7 mouse cellular contexts compared by ENCODE assay signal in the genomic region with DNA sequence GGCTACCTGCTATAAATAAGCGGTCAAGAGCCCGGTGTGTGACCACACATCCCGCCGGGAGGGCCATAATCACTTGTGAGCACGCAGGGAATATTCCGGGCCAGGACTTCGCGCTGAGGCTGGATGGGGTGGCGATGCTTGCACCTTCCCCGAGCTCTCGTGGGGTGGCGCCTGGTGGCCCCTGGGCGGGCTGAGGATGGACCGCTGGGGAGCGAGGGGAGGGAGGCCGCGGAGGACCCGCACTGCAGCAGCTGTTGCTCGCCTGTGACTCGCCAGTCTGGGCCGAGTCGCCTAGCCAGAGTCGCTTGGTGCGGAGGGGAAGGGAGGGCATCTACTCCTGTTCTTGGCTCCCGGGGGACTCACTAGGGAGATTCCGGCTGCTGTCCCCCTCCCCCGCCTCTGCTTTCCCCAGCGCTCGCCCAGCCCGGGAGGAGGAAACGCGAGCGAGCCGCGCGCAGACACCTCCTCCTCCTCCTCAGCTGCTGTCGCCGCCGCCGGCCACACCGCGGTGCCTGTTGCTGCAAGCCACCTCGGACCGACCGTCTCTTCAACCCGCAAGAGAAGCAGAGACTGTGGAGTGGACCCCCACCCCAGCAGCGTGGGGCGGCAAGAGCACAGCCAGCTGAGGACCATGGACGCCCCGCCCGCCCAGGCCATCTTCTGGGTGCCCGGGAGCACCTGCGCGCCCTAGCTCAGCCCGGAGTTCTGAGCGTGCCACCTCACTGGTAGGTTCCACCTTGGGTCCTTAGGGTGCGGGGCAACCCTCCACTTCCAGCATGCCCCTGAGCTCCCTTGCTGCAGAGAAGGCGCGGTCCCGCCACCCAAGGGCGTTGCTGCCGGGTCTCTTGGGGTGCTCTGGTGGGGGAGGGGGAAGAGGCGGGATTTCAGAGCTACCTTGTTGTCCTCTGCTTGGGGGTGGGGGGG. TPM values are rescaled to one million over a fixed set of nuclear protein-coding genes. Genes with fewer than 3 reads are reported as not detected.
DNase-seq lines count a peak whose midpoint lies in the region; ATAC-seq and TF ChIP-seq lines count a peak whose summit lies in the region.

No protein-coding gene starts in this region.

- H3K4me2 ChIP-seq in embryonic facial prominence, embryonic 11.5 days (ENCODE audit: low read depth, low read length), result peak overlapping the region; percentile 94
- peak overlapping the region; percentile 99 for H3K4me2 ChIP-seq in kidney, embryonic 14.5 days (replicated peaks; ENCODE audit: low read depth, low read length)
- H3K4me2 ChIP-seq in midbrain, postnatal 0 days (ENCODE audit: low read depth, low read length, poor library complexity, severe bottlenecking), result peak overlapping the region; percentile 100

- no peaks in the 10 kb centered on the region; the same call in 1 of the 2 replicates for H3K4me1 ChIP-seq in embryonic facial prominence, embryonic 11.5 days (ENCODE audit: control insufficient read depth, insufficient read depth, low read length)
- H3K4me1 ChIP-seq in heart, embryonic 10.5 days, result peaks cover 63% of the 10 kb centered on the region
- peaks cover 9% of the 10 kb centered on the region for H3K4me1 ChIP-seq in kidney, embryonic 14.5 days (ENCODE audit: control insufficient read depth, insufficient read depth, low read length)
- H3K4me1 ChIP-seq in midbrain, postnatal 0 days (ENCODE audit: insufficient read depth, low read length), result no peaks in the 10 kb centered on the region

- H3K36me3 ChIP-seq in embryonic facial prominence, embryonic 11.5 days (replicated peaks; ENCODE audit: control insufficient read depth, insufficient read depth, low read depth, low read length), result no peaks in the 10 kb centered on the region
- H3K36me3 ChIP-seq in heart, embryonic 10.5 days, result no peaks in the 10 kb centered on the region
- H3K36me3 ChIP-seq in kidney, embryonic 14.5 days (ENCODE audit: control insufficient read depth, insufficient read depth, low read length), result no peaks in the 10 kb centered on the region
- no peaks in the 10 kb centered on the region for H3K36me3 ChIP-seq in midbrain, postnatal 0 days (ENCODE audit: insufficient read depth, low read length)

- H3K27me3 ChIP-seq in embryonic facial prominence, embryonic 11.5 days (ENCODE audit: control insufficient read depth, insufficient read depth, low read length), result peaks cover 28% of the 10 kb centered on the region
- H3K27me3 ChIP-seq in heart, embryonic 10.5 days (ENCODE audit: insufficient read depth, poor library complexity, severe bottlenecking), result peaks cover 29% of the 10 kb centered on the region
- peaks cover 13% of the 10 kb centered on the region for H3K27me3 ChIP-seq in kidney, embryonic 14.5 days (ENCODE audit: control insufficient read depth, insufficient read depth, low read length)
- peaks cover 13% of the 10 kb centered on the region; the same call in 1 of the 2 replicates for H3K27me3 ChIP-seq in midbrain, postnatal 0 days (ENCODE audit: insufficient read depth, low read length)

- no peak overlapping the region for H3K27ac ChIP-seq in embryonic facial prominence, embryonic 11.5 days (replicated peaks; ENCODE audit: low read depth, low read length)
- H3K27ac ChIP-seq in heart, embryonic 10.5 days, result peak overlapping the region; percentile 87
- H3K27ac ChIP-seq in kidney, embryonic 14.5 days (ENCODE audit: low read depth, low read length), result no peak overlapping the region
- no peak overlapping the region for H3K27ac ChIP-seq in midbrain, postnatal 0 days (ENCODE audit: low read depth, low read length)

- TF ChIP-seq CTCF in midbrain, postnatal 0 days (IDR thresholded peaks at IDR 0.05), result peak; percentile 43

- peak; percentile 28 for DNase-seq in adrenal gland, adult 8-10 months
- DNase-seq in embryonic facial prominence, embryonic 11.5 days (ENCODE audit: low spot score), result peak; percentile 60
- peak; percentile 82 for DNase-seq in heart, embryonic 10.5 days (ENCODE audit: low spot score)
- DNase-seq in liver, result peak; percentile 60
- peak; percentile 73 for DNase-seq in midbrain, postnatal 0 days (ENCODE audit: low spot score)
- peak; percentile 57 to 72 for DNase-seq in spleen, postnatal 10 days (ENCODE audit: low spot score in 2 of 2)

- H3K4me3 ChIP-seq in embryonic facial prominence, embryonic 11.5 days (ENCODE audit: low read depth, low read length), result peak overlapping the region; percentile 59
- peak overlapping the region; percentile 83 for H3K4me3 ChIP-seq in heart, embryonic 10.5 days
- peak overlapping the region; percentile 72 for H3K4me3 ChIP-seq in kidney, embryonic 14.5 days (ENCODE audit: low read length)
- peak overlapping the region; percentile 73 for H3K4me3 ChIP-seq in midbrain, postnatal 0 days (ENCODE audit: low read depth, low read length)

- ATAC-seq in embryonic facial prominence, embryonic 11.5 days (replicated peaks; ENCODE audit: insufficient number of reproducible peaks, low FRiP score, low TSS enrichment, low read depth), result peak; percentile 85
- ATAC-seq in kidney, embryonic 14.5 days (ENCODE audit: low FRiP score, low TSS enrichment), result peak; percentile 73
- ATAC-seq in midbrain, postnatal 0 days (ENCODE audit: low FRiP score), result peak; percentile 87

- H3K9ac ChIP-seq in embryonic facial prominence, embryonic 11.5 days (replicated peaks; ENCODE audit: low read length), result peak overlapping the region; percentile 60
- peak overlapping the region; percentile 63 for H3K9ac ChIP-seq in kidney, embryonic 14.5 days (ENCODE audit: low read depth, low read length)
- peak overlapping the region; percentile 47 for H3K9ac ChIP-seq in midbrain, postnatal 0 days (replicated peaks; ENCODE audit: low read length, poor library complexity, severe bottlenecking)

- WGBS in embryonic facial prominence, embryonic 11.5 days, result under 1% methylated on average over 51 of the region's 63 CpGs
- WGBS in heart, embryonic 10.5 days, result under 1% methylated on average over 60 of the region's 63 CpGs
- under 1% methylated on average over 40 of the region's 63 CpGs for WGBS in kidney, embryonic 14.5 days
- WGBS in midbrain, postnatal 0 days, result 0% methylated on average over 44 of the region's 63 CpGs

- no peaks in the 10 kb centered on the region for H3K9me3 ChIP-seq in embryonic facial prominence, embryonic 11.5 days (replicated peaks; ENCODE audit: control insufficient read depth, low read length)
- H3K9me3 ChIP-seq in heart, embryonic 10.5 days, result no peaks in the 10 kb centered on the region
- H3K9me3 ChIP-seq in kidney, embryonic 14.5 days (ENCODE audit: control insufficient read depth, low read length), result no peaks in the 10 kb centered on the region
- H3K9me3 ChIP-seq in midbrain, postnatal 0 days (ENCODE audit: low read length), result no peaks in the 10 kb centered on the region

RNA-seq across cellular contexts. Expression of gene Tbc1d1, which starts 3.9 kb away (rescaled TPM):
- 10 to 100 TPM; 10.2 to 17.7 (median 14.7) TPM for total RNA-seq in adrenal gland, adult 8-10 months (2022)
- 29.5 and 30.4 TPM in 2 replicates for polyA plus RNA-seq in embryonic facial prominence, embryonic 11.5 days (2014; fragmentation: Nextera tagmentation; extraction: Ambion mirVana)
- polyA plus RNA-seq in heart, embryonic 10.5 days (2016; fragmentation: Nextera tagmentation; extraction: Ambion mirVana), result 38.3 and 44.2 TPM in 2 replicates
- 26.7 and 39.9 TPM in 2 replicates for polyA plus RNA-seq in kidney, embryonic 14.5 days (2014; fragmentation: Nextera tagmentation; extraction: Ambion mirVana)
- 11.3 and 11.8 TPM in 2 replicates for total RNA-seq in midbrain, postnatal 0 days (2014; rRNA removed)
- 5.1 and 5.6 TPM in 2 replicates for polyA plus RNA-seq in midbrain, postnatal 0 days (2015; fragmentation: Nextera tagmentation; extraction: Ambion mirVana)

Comparison
In these comparisons a context has a peak if more than half of its experiments do, and no peak if none do; other contexts are left out.
1. DNase-seq: peak in every context shown above with its lines; median percentile 82 in heart, embryonic 10.5 days; 73 in midbrain, postnatal 0 days; 64 in spleen, postnatal 10 days; 60 in embryonic facial prominence, embryonic 11.5 days; 60 in liver; 28 in adrenal gland, adult 8-10 months.